Mouse (Mus musculus): ENCODE measurements around the gene Loxl3.

Loxl3 gene

GRCm38 (mm10) chr6:83033249-83034185, at the start of gene Loxl3, which contains the start of gene Dok1:
Gene Loxl3 (plus strand): TSS chr6:83034173.
Gene Dok1 (minus strand): TSS chr6:83033471.
- DNase-seq (ENCODE audit: low spot score) = peak; percentile 73

DNA sequence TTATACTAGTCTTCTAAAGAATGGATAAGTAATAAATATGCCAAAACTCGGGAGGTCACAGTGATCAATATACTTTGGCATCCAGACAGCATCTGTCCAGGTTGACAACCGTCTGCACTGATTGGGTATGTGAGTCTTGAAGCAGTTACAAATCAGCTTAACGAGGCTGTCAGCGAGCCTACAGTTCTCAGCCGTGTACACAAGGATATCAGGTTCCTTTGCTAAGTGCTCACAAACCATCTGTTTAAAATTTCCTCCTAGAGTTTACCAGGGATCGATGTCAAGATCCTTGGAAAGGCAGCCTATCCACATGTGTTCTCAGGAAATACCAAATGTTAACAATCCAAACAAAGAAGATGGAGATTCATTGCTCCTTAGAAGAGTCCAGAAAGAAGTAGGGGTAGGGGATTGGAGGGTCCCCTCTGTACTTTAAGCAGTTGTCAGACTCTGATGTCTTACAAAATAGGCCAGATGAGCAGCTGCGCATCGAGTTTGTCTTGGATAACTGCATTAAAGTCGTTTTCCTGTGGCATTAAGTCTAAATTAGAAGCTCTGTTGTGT, 46.5 kb upstream of the Loxl3 start:
- no peak for DNase-seq (ENCODE audit: low spot score)

- DNase-seq (ENCODE audit: low spot score) = no peak
These were observed 40.3 kb upstream of the Loxl3 start for GRCm38 (mm10) chr6:82993696-82994095.

- no peak for DNase-seq (ENCODE audit: low spot score)
These were observed 39.6 kb upstream of the Loxl3 start for GRCm38 (mm10) chr6:82994372-82994771.

- peak; percentile 98 for DNase-seq (ENCODE audit: low spot score)
These were observed 37.1 kb upstream of the Loxl3 start for GRCm38 (mm10) chr6:82996740-82997315.

GRCm38 (mm10) chr6:82997511-82998102, 36.4 kb upstream of the Loxl3 start:
- peak; percentile 65 for DNase-seq (ENCODE audit: low spot score)

GRCm38 (mm10) chr6:82998326-82998725, 35.6 kb upstream of the Loxl3 start:
- no peak for DNase-seq (ENCODE audit: low spot score)

GRCm38 (mm10) chr6:82999986-83000385, 34.0 kb upstream of the Loxl3 start:
- no peak for DNase-seq (ENCODE audit: low spot score)

DNA sequence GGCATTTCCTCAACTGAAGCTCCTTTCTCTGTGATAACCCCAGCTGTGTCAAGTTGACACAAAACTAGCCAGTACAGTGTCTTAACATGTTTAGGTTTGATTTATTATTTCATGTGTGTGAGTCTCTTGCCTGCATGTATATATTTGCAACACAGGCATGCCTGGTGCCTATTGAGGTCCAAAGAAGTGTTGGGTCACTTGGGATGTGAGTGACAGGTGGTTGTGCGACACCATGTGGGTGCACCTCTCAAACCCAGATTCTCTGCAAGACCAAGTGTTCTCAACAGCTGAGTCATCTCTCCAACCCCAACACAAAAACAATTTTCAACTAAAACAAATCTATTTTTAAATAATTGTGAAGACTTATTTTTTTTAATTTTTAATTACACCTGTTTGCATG, 30.9 kb upstream of the Loxl3 start:
- DNase-seq (ENCODE audit: low spot score) = no peak

GRCm38 (mm10) chr6:83003850-83004249, 30.1 kb upstream of the Loxl3 start:
- DNase-seq (ENCODE audit: low spot score) = no peak

DNA sequence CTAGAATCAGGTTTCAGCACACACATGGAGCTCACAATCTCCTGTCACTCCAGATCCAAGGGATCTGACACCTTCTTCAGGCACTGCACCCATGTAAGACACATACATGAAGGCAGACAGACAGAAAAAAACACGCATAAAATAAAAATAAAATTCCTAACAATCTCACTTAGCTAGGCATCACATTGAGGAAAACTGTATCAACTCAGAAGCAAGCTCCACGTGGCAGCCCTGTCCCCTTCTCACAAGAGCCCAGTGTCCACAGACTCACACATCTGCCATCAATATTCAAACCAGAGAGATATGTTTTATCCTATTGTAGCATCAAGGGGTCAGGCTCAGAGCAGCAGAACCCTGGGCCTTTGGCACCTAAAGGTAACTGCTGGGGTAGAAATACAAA, 29.7 kb upstream of the Loxl3 start:
- no peak for DNase-seq (ENCODE audit: low spot score)

DNA sequence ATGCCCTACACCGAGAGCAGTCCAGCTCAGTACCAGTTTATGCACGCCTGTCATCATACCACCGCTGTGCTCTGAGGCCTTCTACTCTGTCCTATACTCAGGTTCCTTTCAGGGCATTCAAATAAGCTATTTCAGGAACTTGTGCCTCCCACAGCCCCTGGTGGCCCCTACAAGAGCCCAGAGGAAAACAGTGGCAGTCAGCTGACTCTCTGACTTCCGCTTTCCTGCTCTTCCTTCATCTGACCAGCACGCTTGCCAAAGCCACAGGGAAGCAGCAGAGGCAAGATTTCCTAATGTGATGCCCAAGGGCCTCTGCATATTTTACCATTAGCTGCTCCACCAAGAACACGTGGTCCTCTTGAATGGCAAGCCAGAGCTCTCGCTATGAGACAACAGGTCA, 29.1 kb upstream of the Loxl3 start:
- peak; percentile 16 for DNase-seq (ENCODE audit: low spot score)

GRCm38 (mm10) chr6:83005444-83006011, 28.4 kb upstream of the Loxl3 start:
- DNase-seq (ENCODE audit: low spot score) = no peak

- no peak for DNase-seq (ENCODE audit: low spot score)
These were observed 27.9 kb upstream of the Loxl3 start for GRCm38 (mm10) chr6:83006114-83006513.

GRCm38 (mm10) chr6:83008659-83009058, 25.3 kb upstream of the Loxl3 start:
- no peak for DNase-seq (ENCODE audit: low spot score)

DNA sequence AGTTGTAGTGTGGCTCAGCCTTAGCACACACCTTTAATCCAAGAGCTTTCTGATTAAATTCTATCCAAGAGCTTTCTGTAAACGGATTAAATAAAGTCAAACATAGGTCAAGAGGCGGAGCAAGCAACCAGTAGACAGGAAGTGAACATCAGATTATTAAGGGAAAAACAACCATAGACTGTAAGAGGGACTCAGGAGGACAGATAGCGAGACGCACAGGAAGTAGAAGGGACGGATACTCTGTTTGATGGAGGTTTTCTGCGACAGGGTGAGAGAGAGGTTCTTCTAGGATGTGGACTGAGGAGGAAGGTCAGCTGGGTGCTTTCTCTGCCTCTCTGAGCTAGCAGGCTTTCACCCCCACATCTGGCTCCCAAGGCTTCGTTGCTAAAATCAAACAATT, 24.0 kb upstream of the Loxl3 start:
- DNase-seq (ENCODE audit: low spot score) = peak; percentile 7

- no peak for DNase-seq (ENCODE audit: low spot score)
These were observed 22.7 kb upstream of the Loxl3 start for GRCm38 (mm10) chr6:83011255-83011654.

DNA sequence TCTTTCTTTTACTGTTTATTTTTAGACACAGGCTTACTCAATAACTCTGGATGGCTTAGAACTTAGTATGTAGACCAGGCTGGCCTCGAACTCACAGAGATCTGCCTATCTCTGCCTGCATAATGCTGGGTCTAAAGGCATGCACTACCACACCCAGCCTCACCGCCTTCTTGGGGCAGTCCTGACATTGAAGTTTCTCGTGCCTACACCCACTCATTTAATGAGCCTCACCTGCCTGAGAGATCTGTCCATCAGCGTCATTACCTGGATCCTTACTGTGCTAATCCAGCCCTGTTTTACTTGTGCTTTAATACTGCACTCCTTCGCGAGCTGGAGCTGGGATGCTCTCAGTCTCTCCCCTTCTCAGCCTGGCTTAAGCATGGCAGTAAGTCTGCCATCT, 22.2 kb upstream of the Loxl3 start:
- DNase-seq (ENCODE audit: low spot score) = no peak

DNA sequence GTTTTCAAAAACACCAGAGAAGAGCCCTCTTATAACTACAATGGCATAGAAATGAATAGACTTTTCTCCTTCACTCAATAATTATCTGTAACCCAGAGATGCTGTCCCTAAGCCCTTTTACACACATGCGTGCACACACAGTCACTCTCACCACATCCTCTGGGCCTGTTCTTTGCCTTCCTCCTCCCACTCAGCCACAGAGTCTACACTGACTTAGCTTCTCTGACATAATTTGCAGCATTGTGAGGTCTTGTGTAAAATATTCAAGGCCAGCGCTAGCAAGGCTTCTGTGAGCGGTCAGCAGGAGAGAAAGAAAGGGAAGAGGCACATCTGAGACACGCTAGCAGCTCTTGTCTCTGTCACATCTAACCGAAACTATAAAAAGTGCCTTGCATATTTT, 20.5 kb upstream of the Loxl3 start:
- no peak for DNase-seq (ENCODE audit: low spot score)

DNA sequence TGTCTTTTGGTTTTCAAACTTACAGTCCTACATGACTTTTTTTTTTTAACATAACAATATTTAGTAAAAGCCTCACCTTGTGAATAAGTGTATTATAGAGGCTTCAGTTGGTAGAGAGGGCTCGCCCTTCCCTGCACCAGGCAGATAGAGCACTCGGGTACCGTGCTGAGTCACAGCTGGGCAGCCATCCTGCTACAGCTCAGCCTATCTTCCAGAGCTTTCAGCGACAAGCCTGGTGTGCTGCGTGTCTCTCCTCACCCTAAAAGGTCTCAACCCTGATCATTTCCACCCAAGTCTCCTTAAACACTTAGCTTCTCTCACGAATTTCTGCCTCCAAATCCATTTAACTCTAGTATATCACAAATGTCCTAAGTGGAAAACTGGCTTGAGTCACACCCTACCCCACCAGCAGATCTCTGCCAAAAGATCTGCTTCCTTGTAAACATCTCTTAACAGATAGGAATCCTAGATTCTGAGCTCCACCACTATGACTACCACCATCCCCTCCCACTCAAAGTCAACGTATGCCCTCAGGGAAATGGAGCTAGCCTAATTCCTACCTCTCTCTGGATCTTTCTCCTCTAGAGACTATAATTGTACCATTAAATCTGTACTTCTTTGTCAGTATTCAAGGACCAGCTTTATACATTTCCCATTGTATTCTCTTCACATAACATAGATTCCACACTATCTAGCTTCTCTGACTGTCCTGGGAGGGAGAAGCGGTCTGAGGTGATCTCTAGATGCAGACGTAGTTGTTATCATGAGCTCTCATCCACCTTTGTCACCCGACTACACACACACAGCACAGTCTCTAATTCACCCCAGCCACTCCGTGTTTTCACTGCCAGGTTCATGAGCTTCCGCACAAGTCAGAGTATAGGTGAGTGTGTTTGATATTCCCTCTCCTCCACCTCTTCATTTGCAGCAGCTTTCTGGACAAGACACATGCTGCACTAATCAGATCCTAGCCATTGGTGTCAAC, 19.2 kb upstream of the Loxl3 start:
- DNase-seq (ENCODE audit: low spot score) = peak; percentile 49

- no peak for DNase-seq (ENCODE audit: low spot score)
These were observed 18.2 kb upstream of the Loxl3 start for GRCm38 (mm10) chr6:83015749-83016148.

All from MN1 (cell line).